Mouse (Mus musculus) testis, adult 2 months (tissue): ENCODE data around the gene Kcnk13. TPM values are rescaled to one million over a fixed set of nuclear protein-coding genes. Genes with fewer than 3 reads are reported as not detected.

Experiments used
- H3K27ac ChIP-seq: fragments of 200-500 bp; 2 replicates; pipeline ENCODE4 v1.5.1; 2012; ENCODE audit warnings: low read depth, low read length; ENCODE audit not compliant: control insufficient read depth, insufficient read depth
- H3K27me3 ChIP-seq: fragments of 200-500 bp; 2 replicates; pipeline ENCODE4 v1.6.1; 2012; ENCODE audit warnings: mild to moderate bottlenecking, low read length, moderate library complexity; ENCODE audit not compliant: control insufficient read depth, insufficient read depth
- H3K36me3 ChIP-seq: fragments of 200-500 bp; 2 replicates; pipeline ENCODE4 v1.6.1; 2012; ENCODE audit warnings: mild to moderate bottlenecking, low read length; ENCODE audit not compliant: control insufficient read depth, insufficient read depth
- H3K4me1 ChIP-seq: fragments of 200-500 bp; 2 replicates; pipeline ENCODE4 v1.6.1; 2012; ENCODE audit warnings: low read length; ENCODE audit not compliant: control insufficient read depth, insufficient read depth
- H3K4me3 ChIP-seq: fragments of 200-500 bp; 2 replicates; pipeline ENCODE4 v1.5.1; 2012; ENCODE audit warnings: low read depth, mild to moderate bottlenecking, low read length, moderate library complexity, mixed read lengths; ENCODE audit not compliant: control insufficient read depth
- CTCF ChIP-seq: fragments of 200-500 bp; IDR thresholded peaks from 2 replicates; pipeline ENCODE4 v1.5.1; 2012; ENCODE audit warnings: low read depth, mild to moderate bottlenecking, inconsistent platforms, low read length, moderate library complexity; ENCODE audit not compliant: control insufficient read depth, insufficient read depth, insufficient replicate concordance
- POLR2A ChIP-seq: fragments of 200-500 bp; IDR thresholded peaks from 2 replicates; pipeline ENCODE4 v1.6.1; 2012; ENCODE audit warnings: low read depth, mild to moderate bottlenecking, inconsistent platforms, low read length, moderate library complexity; ENCODE audit not compliant: control insufficient read depth
- polyA plus RNA-seq: library from polyadenylated mRNA; depleted of rRNA; stranded (reverse); fragments of >200 nt; gene quantifications from 2 replicates; pipeline ENCODE4 v1.2.3, GENCODE M21; 2012

The Kcnk13 gene
- polyA plus RNA-seq, 1 experiment: 1.7 TPM

DNA sequence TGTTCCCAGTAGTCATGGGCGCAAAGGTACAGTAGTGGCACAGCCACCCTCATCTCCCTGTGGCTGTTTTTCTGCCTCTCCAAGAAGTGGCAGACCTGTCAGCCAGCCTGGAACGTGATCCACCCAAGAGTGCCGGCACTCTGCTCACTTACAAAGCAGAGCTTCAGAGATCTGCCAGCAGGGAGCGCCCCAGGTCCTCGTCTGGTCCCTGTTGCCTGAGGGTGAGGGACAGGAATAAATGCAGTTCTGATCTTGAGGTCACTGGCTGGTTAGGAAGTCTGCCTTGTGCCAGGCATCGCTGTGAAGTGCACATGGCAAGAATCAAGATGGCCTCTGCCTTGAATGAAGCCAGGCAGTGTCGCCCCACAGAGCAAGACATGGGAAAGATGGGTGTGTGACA lies 11.4 kb upstream of the Kcnk13 start:
- H3K36me3 ChIP-seq: no peaks in the 10 kb centered on the region
- no peak overlapping the region for H3K4me3 ChIP-seq
- no peaks in the 10 kb centered on the region for H3K4me1 ChIP-seq
- H3K27me3 ChIP-seq: no peaks in the 10 kb centered on the region
- peak; percentile 50; the same call in 1 of the 2 replicates for TF ChIP-seq CTCF
- no peak for TF ChIP-seq POLR2A
- no peak overlapping the region for H3K27ac ChIP-seq

DNA sequence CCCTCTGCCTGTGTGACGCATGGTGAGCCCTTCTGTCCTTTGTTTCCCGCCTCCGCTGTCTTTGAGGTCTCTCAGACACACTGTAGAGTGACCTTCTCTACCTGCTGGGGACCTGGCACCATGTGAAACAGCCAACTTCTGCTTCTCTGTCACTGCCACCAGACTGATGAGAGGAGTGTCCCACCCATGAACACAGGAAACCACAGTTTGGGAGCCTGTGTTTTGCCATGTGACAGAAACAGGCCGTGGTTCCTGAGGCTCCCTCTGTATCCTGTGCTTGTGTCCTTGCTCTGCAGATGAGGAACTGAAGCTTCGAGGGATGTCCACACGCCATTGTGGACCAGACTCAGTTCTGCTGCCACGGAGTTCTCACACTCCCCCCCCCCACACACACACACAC lies 7.9 kb upstream of the Kcnk13 start:
- no peaks in the 10 kb centered on the region for H3K36me3 ChIP-seq
- H3K4me1 ChIP-seq: peaks cover 2% of the 10 kb centered on the region; the same call in 1 of the 2 replicates
- TF ChIP-seq CTCF: no peak
- no peak for TF ChIP-seq POLR2A
- no peak overlapping the region for H3K27ac ChIP-seq
- no peaks in the 10 kb centered on the region for H3K27me3 ChIP-seq
- H3K4me3 ChIP-seq: no peak overlapping the region

DNA sequence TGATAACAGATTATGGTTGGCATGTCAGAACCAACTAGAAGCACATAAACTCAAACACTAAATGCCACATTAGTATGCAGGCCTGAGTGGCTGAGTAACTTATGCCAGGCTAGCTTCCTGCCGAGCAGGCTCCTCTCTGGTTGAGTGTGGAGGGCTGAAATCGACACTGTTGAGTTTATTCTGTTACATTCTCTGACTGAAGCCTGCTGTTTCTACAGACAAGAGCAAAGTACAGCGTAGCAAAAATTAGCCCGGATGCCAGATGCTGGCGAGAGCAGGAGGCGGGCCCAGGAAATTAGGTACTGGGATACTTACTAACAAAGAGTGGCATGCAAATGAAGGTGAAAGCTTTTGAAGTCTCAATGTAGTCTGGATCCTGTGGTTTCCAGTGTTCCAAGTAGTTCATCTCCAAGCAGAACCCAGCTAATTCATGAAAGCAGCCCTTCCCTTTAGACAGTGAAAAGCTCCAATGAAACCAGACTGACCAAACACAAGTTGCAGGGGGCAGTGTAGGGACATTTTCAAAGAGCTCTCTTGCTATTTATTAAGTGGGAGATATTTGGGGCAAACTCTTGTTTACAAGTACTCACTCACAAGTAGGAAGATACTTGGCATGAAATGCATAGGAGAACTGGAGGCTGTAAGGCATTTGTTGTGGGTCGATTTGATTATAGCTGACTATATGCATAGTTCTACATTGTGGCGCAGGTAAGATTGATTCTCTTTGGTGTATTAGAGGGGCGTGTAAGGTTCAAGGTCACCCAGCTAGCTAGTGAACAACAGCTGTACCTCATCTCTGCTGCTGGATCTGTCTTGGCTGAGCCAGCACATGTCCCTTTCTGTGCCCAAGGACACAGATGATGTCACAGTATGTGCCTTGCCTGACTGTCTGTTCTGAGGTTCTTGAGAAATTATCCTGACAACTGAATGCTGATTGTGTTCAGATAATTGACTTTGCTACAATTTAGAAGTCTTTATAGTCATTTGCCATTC lies 5.9 kb upstream of the Kcnk13 start:
- Histone ChIP-seq H3K4me3 (no peak overlapping the region), H3K36me3 (no peaks in the 10 kb centered on the region), H3K27me3 (no peaks in the 10 kb centered on the region), H3K4me1 (peaks cover 2% of the 10 kb centered on the region; the same call in 1 of the 2 replicates), H3K27ac (no peak overlapping the region)
- TF ChIP-seq CTCF (no peak), POLR2A (no peak)

DNA sequence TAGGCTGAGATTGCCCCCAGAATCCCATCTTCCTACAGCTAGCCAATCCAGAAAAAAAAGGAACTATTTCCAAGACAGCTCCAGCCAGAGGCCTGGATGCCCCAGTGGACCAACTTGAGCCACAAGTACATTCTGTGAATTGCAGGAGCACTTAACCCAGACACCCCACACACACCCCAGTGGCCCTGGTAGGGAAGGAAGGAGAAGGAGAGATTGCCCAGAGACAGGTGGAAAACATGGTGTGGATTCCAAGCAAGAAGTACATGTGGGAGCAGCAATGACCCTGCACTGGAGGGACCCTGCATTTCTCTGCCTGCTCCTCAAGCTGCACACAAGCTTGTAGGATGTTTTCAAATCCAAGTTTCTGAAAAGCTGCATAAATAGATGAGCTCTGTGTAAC lies 5.0 kb upstream of the Kcnk13 start:
- no peak for TF ChIP-seq POLR2A
- TF ChIP-seq CTCF: no peak
- Histone ChIP-seq H3K27me3 (no peaks in the 10 kb centered on the region), H3K36me3 (no peaks in the 10 kb centered on the region), H3K4me1 (peaks cover 3% of the 10 kb centered on the region), H3K4me3 (no peak overlapping the region), H3K27ac (no peak overlapping the region)

DNA sequence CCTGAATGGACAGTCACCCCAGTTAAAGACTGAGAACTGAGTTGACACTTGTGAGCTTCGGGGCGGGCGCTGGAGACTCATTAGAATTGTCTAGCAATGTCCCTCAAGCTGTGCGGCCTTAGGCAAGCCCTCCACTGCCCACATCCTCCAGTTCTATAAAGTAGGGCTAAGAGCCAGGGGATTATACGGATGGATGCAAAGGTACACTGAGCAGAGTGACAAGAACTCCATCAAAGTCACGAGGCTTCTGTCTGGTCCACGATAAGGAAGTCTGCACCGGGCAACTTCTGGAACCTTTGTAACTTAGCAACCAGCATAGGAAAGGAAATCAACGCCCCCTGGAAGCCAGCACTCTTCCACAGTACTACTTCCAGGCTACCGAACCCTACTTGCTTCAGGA lies 4.4 kb upstream of the Kcnk13 start:
- Histone ChIP-seq H3K4me3 (no peak overlapping the region), H3K27me3 (no peaks in the 10 kb centered on the region), H3K4me1 (peaks cover 7% of the 10 kb centered on the region), H3K27ac (no peak overlapping the region), H3K36me3 (no peaks in the 10 kb centered on the region)
- TF ChIP-seq CTCF (no peak), POLR2A (no peak)

DNA sequence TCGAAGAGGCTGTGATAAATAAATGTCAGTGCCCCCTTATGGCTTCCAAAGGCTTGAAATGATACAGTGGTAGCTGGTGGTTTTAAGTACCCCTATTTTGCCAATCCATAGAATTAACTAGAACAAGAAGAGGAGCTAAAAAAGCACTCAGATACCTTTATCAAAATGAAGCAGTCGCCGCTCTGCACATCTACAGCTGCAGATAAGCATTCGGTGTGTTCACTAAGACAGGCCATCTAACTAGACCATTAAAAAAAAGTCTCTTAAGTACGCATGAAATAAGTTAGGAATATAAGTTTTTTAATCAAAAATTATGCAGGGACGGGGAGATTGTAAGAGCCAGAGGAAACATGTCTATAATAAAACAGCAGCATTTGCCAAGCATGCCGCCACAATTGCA lies 3.6 kb upstream of the Kcnk13 start:
- Histone ChIP-seq H3K4me1 (peaks cover 7% of the 10 kb centered on the region), H3K4me3 (no peak overlapping the region), H3K27me3 (no peaks in the 10 kb centered on the region), H3K27ac (no peak overlapping the region), H3K36me3 (no peaks in the 10 kb centered on the region)
- no peak for TF ChIP-seq CTCF
- TF ChIP-seq POLR2A: no peak

DNA sequence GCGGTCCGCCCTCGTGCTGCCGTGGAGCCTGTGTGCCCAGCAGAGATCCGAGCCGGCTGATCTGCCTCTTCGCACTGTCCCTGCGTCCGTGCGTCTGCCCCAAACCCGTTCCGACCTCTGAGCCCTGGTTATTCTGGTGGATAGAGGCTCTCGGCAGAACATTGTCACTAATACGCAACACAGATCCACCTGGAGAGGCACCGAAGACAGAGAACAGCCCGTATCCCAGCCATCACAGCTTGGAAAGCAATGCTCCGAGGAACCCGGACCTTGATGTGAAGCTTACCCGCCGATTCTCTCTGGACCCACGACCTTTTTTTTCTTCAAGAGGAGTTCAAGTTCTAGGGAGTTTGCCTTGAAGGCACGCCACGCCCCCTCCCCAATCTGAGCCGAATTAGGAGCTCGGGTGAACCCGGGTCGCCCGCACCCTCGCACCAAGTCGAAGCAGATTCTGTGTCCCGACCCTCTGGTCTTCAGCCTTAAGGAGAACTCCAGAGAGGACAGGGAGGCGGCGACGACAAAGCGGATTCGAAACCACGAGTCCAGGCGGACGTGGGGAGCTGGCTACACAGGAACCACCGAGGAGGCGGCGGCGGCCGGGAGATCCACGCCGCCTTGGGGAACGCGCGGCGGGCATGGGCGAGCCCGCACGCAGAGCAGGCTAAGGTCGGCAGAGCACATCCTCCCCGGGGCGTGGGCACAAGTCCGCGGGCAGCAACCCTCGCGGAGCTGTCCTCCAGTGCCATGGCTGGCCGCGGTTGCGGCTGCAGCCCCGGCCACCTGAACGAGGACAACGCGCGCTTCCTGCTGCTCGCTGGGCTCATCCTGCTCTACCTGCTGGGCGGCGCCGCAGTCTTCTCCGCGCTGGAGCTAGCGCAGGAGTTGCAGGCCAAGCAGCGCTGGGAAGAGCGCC lies 1.2 kb downstream of the Kcnk13 start:
- no peaks in the 10 kb centered on the region for H3K36me3 ChIP-seq
- H3K4me3 ChIP-seq: peak overlapping the region; percentile 63
- H3K27ac ChIP-seq: no peak overlapping the region; the same call in 1 of the 2 replicates
- H3K4me1 ChIP-seq: peaks cover 5% of the 10 kb centered on the region
- no peaks in the 10 kb centered on the region; the same call in 1 of the 2 replicates for H3K27me3 ChIP-seq
- no peak for TF ChIP-seq CTCF
- no peak for TF ChIP-seq POLR2A
